Mouse (Mus musculus) bone marrow macrophage, adult 2 months (primary cell): ENCODE measurements around the gene Lmnb2.

Experiments used
- CTCF ChIP-seq: IDR thresholded peaks from 2 replicates; pipeline ENCODE4 v1.5.1; 2012; ENCODE audit warnings: low read depth, mild to moderate bottlenecking, low read length, moderate library complexity
- POLR2A ChIP-seq: IDR thresholded peaks from 2 replicates; pipeline ENCODE4 v1.6.1; 2012; ENCODE audit warnings: mild to moderate bottlenecking, low read depth, low read length, borderline replicate concordance

DNA sequence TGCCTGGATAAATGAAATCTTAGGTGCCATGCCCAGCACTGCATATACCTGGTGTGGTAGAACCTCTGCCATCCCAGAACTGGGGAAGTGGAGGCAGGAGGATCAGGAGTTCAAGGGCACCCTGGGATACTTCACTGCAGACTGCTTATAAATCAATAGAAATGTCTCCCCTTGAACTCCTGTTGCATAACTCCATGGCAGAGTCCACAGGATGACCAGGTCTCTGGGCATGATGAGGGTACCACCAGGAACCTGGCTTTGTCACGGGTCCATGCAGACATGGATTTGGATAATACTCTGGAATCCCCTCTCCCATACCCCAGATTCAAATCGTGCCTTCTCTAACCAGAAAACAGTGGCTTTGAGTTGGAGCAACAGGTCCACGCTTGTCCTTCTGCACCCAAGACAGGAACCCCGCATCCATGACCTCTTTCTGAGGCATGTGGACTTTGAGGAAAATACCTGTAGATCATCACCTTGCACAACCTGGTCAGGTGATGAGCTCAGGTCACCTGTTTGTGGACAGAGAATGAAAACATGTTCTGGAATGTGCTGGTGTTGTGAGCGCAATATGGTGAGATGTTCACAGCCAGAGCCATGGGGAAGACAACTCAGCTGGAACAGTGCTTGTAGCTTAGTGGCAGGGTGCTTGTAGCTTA lies 41.1 kb upstream of the Lmnb2 start:
- no peak for TF ChIP-seq POLR2A
- TF ChIP-seq CTCF, result no peak
